In genomic region chr19:58021514-58022284, GRCm38 (mm10) we compare ENCODE assay signal across 28 mouse cellular contexts.
DNase-seq lines count a peak whose midpoint lies in the region; ATAC-seq lines count a peak whose summit lies in the region.
"Had no signal": no experiment of that assay in that cellular context is flagged by ENCODE, and none has a peak within 500 bp of the region (broad histone marks: within the 10 kb centered on the region; RNA-seq: fewer than 3 reads in every experiment).

No protein-coding gene starts in this region.

- no peak overlapping the region for H3K27ac ChIP-seq in liver, embryonic 13.5 days
- H3K27ac ChIP-seq in stomach, embryonic 15.5 days, result no peak overlapping the region
- H3K27ac ChIP-seq: embryonic facial prominence, embryonic 13.5 days; forebrain, embryonic 10.5 days; heart, embryonic 10.5 days; hindbrain, embryonic 13.5 days; macrophage; midbrain, embryonic 10.5 days; midbrain, embryonic 15.5 days had no signal

- no peak for ATAC-seq in megakaryocyte, adult 5-6 weeks (ENCODE audit: poor library complexity, severe bottlenecking)
- peak; percentile 45; the same call in 1 of the 2 replicates for ATAC-seq in liver, embryonic 13.5 days (ENCODE audit: low read depth)
- peak; percentile 14; the same call in 1 of the 2 replicates for ATAC-seq in stomach, embryonic 15.5 days (ENCODE audit: insufficient read depth, low FRiP score, low read depth)
- ATAC-seq: forebrain, postnatal 0 days; intestine, embryonic 16.5 days; midbrain, embryonic 15.5 days had no signal

- no peaks in the 10 kb centered on the region for H3K27me3 ChIP-seq in megakaryocyte, embryonic 14.5 days (replicated peaks)
- H3K27me3 ChIP-seq in liver, embryonic 13.5 days, result no peaks in the 10 kb centered on the region
- H3K27me3 ChIP-seq in stomach, embryonic 15.5 days (replicated peaks), result no peaks in the 10 kb centered on the region
- H3K27me3 ChIP-seq: embryonic facial prominence, embryonic 13.5 days; hindbrain, embryonic 13.5 days; midbrain, embryonic 15.5 days had no signal

- H3K9ac ChIP-seq in liver, embryonic 13.5 days, result no peak overlapping the region
- no peak overlapping the region for H3K9ac ChIP-seq in stomach, embryonic 15.5 days
- H3K9ac ChIP-seq: embryonic facial prominence, embryonic 13.5 days; forebrain, postnatal 0 days; hindbrain, embryonic 13.5 days; midbrain, embryonic 15.5 days had no signal

- DNase-seq in kidney, adult 18-20 months, result peak; percentile 1
- DNase-seq in kidney, postnatal 10 days, result no peak
- no peak for DNase-seq in liver, embryonic 13.5 days
- no peak for DNase-seq in thymus, postnatal 36 days
- DNase-seq in cerebellum, adult 18-20 months, result no peak
- DNase-seq: adrenal gland, postnatal 25 days; cerebellum, adult 11-12 months; cerebellum, postnatal 10 days; forebrain, postnatal 0 days; gastrocnemius, postnatal 10 days; heart, postnatal 36 days; kidney, adult 9 months; kidney, postnatal 14 days; layer of hippocampus, adult 9-11 months; lung, postnatal 10 days; right cerebral cortex, adult 18-20 months; thymus, postnatal 14 days had no signal

- no peaks in the 10 kb centered on the region; the same call in none of the 2 replicates for H3K9me3 ChIP-seq in megakaryocyte, embryonic 14.5 days
- no peaks in the 10 kb centered on the region for H3K9me3 ChIP-seq in liver, embryonic 13.5 days (replicated peaks)
- H3K9me3 ChIP-seq in stomach, embryonic 15.5 days, result no peaks in the 10 kb centered on the region
- H3K9me3 ChIP-seq: embryonic facial prominence, embryonic 13.5 days; forebrain, embryonic 10.5 days; heart, embryonic 10.5 days; hindbrain, embryonic 13.5 days; midbrain, embryonic 10.5 days; midbrain, embryonic 15.5 days had no signal

- 73% methylated on average over 8 of the region's 8 CpGs for WGBS in liver, embryonic 13.5 days (ENCODE audit: insufficient replicate concordance)
- 96% methylated on average over 8 of the region's 8 CpGs for WGBS in stomach, embryonic 15.5 days

- no peak overlapping the region for H3K4me2 ChIP-seq in liver, embryonic 13.5 days
- no peak overlapping the region for H3K4me2 ChIP-seq in stomach, embryonic 15.5 days
- H3K4me2 ChIP-seq: embryonic facial prominence, embryonic 13.5 days; hindbrain, embryonic 13.5 days; midbrain, embryonic 15.5 days had no signal

- peak overlapping the region; percentile 8 for H3K4me3 ChIP-seq in megakaryocyte, embryonic 14.5 days (replicated peaks)
- no peak overlapping the region for H3K4me3 ChIP-seq in liver, embryonic 13.5 days (replicated peaks)
- no peak overlapping the region for H3K4me3 ChIP-seq in stomach, embryonic 15.5 days (replicated peaks)
- H3K4me3 ChIP-seq: embryonic facial prominence, embryonic 13.5 days; forebrain, embryonic 10.5 days; heart, embryonic 10.5 days; hindbrain, embryonic 13.5 days; midbrain, embryonic 10.5 days; midbrain, embryonic 15.5 days had no signal

- H3K36me3 ChIP-seq in megakaryocyte, embryonic 14.5 days (replicated peaks; ENCODE audit: low read length), result no peaks in the 10 kb centered on the region
- no peaks in the 10 kb centered on the region for H3K36me3 ChIP-seq in liver, embryonic 13.5 days
- no peaks in the 10 kb centered on the region for H3K36me3 ChIP-seq in stomach, embryonic 15.5 days
- H3K36me3 ChIP-seq: forebrain, embryonic 10.5 days; heart, embryonic 10.5 days; midbrain, embryonic 10.5 days; midbrain, embryonic 15.5 days had no signal

- H3K4me1 ChIP-seq in megakaryocyte, embryonic 14.5 days, result peaks cover 16% of the 10 kb centered on the region
- H3K4me1 ChIP-seq in liver, embryonic 13.5 days (replicated peaks), result no peaks in the 10 kb centered on the region
- H3K4me1 ChIP-seq in stomach, embryonic 15.5 days, result no peaks in the 10 kb centered on the region
- H3K4me1 ChIP-seq: hindbrain, embryonic 13.5 days; midbrain, embryonic 10.5 days; midbrain, embryonic 15.5 days had no signal
